Mouse (Mus musculus): ENCODE measurements around the gene Ctsa. TPM values are rescaled to one million over a fixed set of nuclear protein-coding genes. Genes with fewer than 3 reads are reported as not detected.

Ctsa gene
- polyA plus RNA-seq, 1 experiment: 318 TPM

- TF ChIP-seq POLR2A (IDR thresholded peaks at IDR 0.05; ENCODE audit: low read depth, low read length) (no peak), CTCF (IDR thresholded peaks at IDR 0.05; ENCODE audit: extremely low read depth, insufficient read depth, insufficient read length, insufficient replicate concordance) (no peak)
- WGBS: 91% methylated on average over 6 of the region's 6 CpGs
- Histone ChIP-seq H3K4me1 (ENCODE audit: control insufficient read depth, insufficient read depth, insufficient read length) (no peaks in the 10 kb centered on the region), H3K27ac (ENCODE audit: insufficient read depth, low read length) (no peak within 1 kb of the TSS), H3K4me3 (ENCODE audit: extremely low read depth, insufficient read depth, insufficient read length) (no peak within 1 kb of the TSS), H3K36me3 (ENCODE audit: control insufficient read depth, insufficient read depth, low read length) (peaks cover 21% of the 10 kb centered on the region), H3K27me3 (ENCODE audit: control insufficient read depth, insufficient read depth, low read length) (no peaks in the 10 kb centered on the region)
- DNase-seq (ENCODE audit: low read depth in 1 of 2, low spot score in 2 of 2): no peak
These were observed 4.2 kb upstream of the Ctsa start, which contains the start of gene Spata25 for GRCm38 (mm10) chr2:164828437-164828836. Gene Spata25, minus strand, starts transcription at chr2:164828537.

- no peak for TF ChIP-seq CTCF (IDR thresholded peaks at IDR 0.05; ENCODE audit: extremely low read depth, insufficient read depth, insufficient read length, insufficient replicate concordance)
- TF ChIP-seq POLR2A (IDR thresholded peaks at IDR 0.05; ENCODE audit: low read depth, low read length): no peak
- Histone ChIP-seq H3K36me3 (ENCODE audit: control insufficient read depth, insufficient read depth, low read length) (peaks cover 21% of the 10 kb centered on the region), H3K27ac (ENCODE audit: insufficient read depth, low read length) (no peak overlapping the region), H3K27me3 (ENCODE audit: control insufficient read depth, insufficient read depth, low read length) (no peaks in the 10 kb centered on the region), H3K4me3 (ENCODE audit: extremely low read depth, insufficient read depth, insufficient read length) (no peak overlapping the region), H3K4me1 (ENCODE audit: control insufficient read depth, insufficient read depth, insufficient read length) (no peaks in the 10 kb centered on the region)
- DNase-seq (ENCODE audit: low read depth in 1 of 2, low spot score in 2 of 2): no peak
- 97% methylated on average over 1 of the region's 1 CpGs for WGBS
These were observed 3.6 kb upstream of the Ctsa start for GRCm38 (mm10) chr2:164829090-164829489.

- 71% methylated on average over 10 of the region's 10 CpGs for WGBS
- H3K27me3 ChIP-seq (ENCODE audit: control insufficient read depth, insufficient read depth, low read length): no peaks in the 10 kb centered on the region
- peaks cover 13% of the 10 kb centered on the region for H3K36me3 ChIP-seq (ENCODE audit: control insufficient read depth, insufficient read depth, low read length)
- TF ChIP-seq CTCF (IDR thresholded peaks at IDR 0.05; ENCODE audit: extremely low read depth, insufficient read depth, insufficient read length, insufficient replicate concordance) (no peak), POLR2A (IDR thresholded peaks at IDR 0.05; ENCODE audit: low read depth, low read length) (no peak)
- H3K4me1 ChIP-seq (ENCODE audit: control insufficient read depth, insufficient read depth, insufficient read length): peaks cover 5% of the 10 kb centered on the region; the same call in 1 of the 2 replicates
- peak in 1 of 2 experiments; percentile 45 for DNase-seq (ENCODE audit: low read depth in 1 of 2, low spot score in 2 of 2)
- no peak overlapping the region for H3K27ac ChIP-seq (ENCODE audit: insufficient read depth, low read length)
- H3K4me3 ChIP-seq (ENCODE audit: extremely low read depth, insufficient read depth, insufficient read length): no peak overlapping the region
These were observed 1.6 kb upstream of the Ctsa start for GRCm38 (mm10) chr2:164831029-164831428.

- H3K27me3 ChIP-seq (ENCODE audit: control insufficient read depth, insufficient read depth, low read length): no peaks in the 10 kb centered on the region
- 60% methylated on average over 16 of the region's 16 CpGs for whole genome bisulfite sequencing
- DNase-seq (ENCODE audit: low read depth in 1 of 2, low spot score in 2 of 2): no peak
- H3K27ac ChIP-seq (ENCODE audit: insufficient read depth, low read length): peak overlapping the region; percentile 15
- no peak for TF ChIP-seq POLR2A (IDR thresholded peaks at IDR 0.05; ENCODE audit: low read depth, low read length)
- TF ChIP-seq CTCF (IDR thresholded peaks at IDR 0.05; ENCODE audit: extremely low read depth, insufficient read depth, insufficient read length, insufficient replicate concordance): no peak
- no peak overlapping the region for H3K4me3 ChIP-seq (ENCODE audit: extremely low read depth, insufficient read depth, insufficient read length)
- peaks cover 5% of the 10 kb centered on the region; the same call in 1 of the 2 replicates for H3K4me1 ChIP-seq (ENCODE audit: control insufficient read depth, insufficient read depth, insufficient read length)
- peaks cover 14% of the 10 kb centered on the region for H3K36me3 ChIP-seq (ENCODE audit: control insufficient read depth, insufficient read depth, low read length)
These were observed 483 bp upstream of the Ctsa start for GRCm38 (mm10) chr2:164832032-164832747.

GRCm38 (mm10) chr2:164833314-164833959 is 764 bp downstream of the Ctsa start, which contains the start of gene Neurl2:
Gene Neurl2, minus strand, starts transcription at chr2:164833456.
- TF ChIP-seq CTCF (IDR thresholded peaks at IDR 0.05; ENCODE audit: extremely low read depth, insufficient read depth, insufficient read length, insufficient replicate concordance) (no peak), POLR2A (IDR thresholded peaks at IDR 0.05; ENCODE audit: low read depth, low read length) (peak; percentile 44; the same call in 1 of the 2 replicates)
- Histone ChIP-seq H3K4me3 (ENCODE audit: extremely low read depth, insufficient read depth, insufficient read length) (peak within 1 kb of the TSS; percentile 83), H3K36me3 (ENCODE audit: control insufficient read depth, insufficient read depth, low read length) (peaks cover 21% of the 10 kb centered on the region), H3K27ac (ENCODE audit: insufficient read depth, low read length) (peak within 1 kb of the TSS; percentile 85), H3K27me3 (ENCODE audit: control insufficient read depth, insufficient read depth, low read length) (no peaks in the 10 kb centered on the region), H3K4me1 (ENCODE audit: control insufficient read depth, insufficient read depth, insufficient read length) (peaks cover 5% of the 10 kb centered on the region; the same call in 1 of the 2 replicates)
- WGBS: under 1% methylated on average over 31 of the region's 31 CpGs
- DNase-seq (ENCODE audit: low read depth in 1 of 2, low spot score in 2 of 2): peak; percentile 79 to 88

- H3K27ac ChIP-seq (ENCODE audit: insufficient read depth, low read length): peak overlapping the region; percentile 85
- peak overlapping the region; percentile 83 for H3K4me3 ChIP-seq (ENCODE audit: extremely low read depth, insufficient read depth, insufficient read length)
- H3K36me3 ChIP-seq (ENCODE audit: control insufficient read depth, insufficient read depth, low read length): peaks cover 31% of the 10 kb centered on the region
- DNase-seq (ENCODE audit: low read depth in 1 of 2, low spot score in 2 of 2): no peak
- H3K27me3 ChIP-seq (ENCODE audit: control insufficient read depth, insufficient read depth, low read length): no peaks in the 10 kb centered on the region
- peaks cover 5% of the 10 kb centered on the region; the same call in 1 of the 2 replicates for H3K4me1 ChIP-seq (ENCODE audit: control insufficient read depth, insufficient read depth, insufficient read length)
- 38% methylated on average over 8 of the region's 8 CpGs for WGBS
- no peak for TF ChIP-seq CTCF (IDR thresholded peaks at IDR 0.05; ENCODE audit: extremely low read depth, insufficient read depth, insufficient read length, insufficient replicate concordance)
- TF ChIP-seq POLR2A (IDR thresholded peaks at IDR 0.05; ENCODE audit: low read depth, low read length): no peak
These were observed 1.9 kb downstream of the Ctsa start for GRCm38 (mm10) chr2:164834531-164834930.
